Mouse (Mus musculus) kidney, embryonic 16.5 days (tissue): ENCODE results near the gene Etv5. TPM values are rescaled to one million over a fixed set of nuclear protein-coding genes. Genes with fewer than 3 reads are reported as not detected.

Experiments used
- ATAC-seq: fragments of 200-750 bp; cut with Nextera tagmentation; 2 replicates; pipeline ENCODE4 v1.8.0; 2017; ENCODE audit warnings: moderate TSS enrichment; ENCODE audit not compliant: low FRiP score, low TSS enrichment
- H3K27ac ChIP-seq: fragments of 300-500 bp; sonication (generic); 2 replicates; pipeline ENCODE4 v1.5.1; 2014; ENCODE audit warnings: low read length
- H3K27me3 ChIP-seq: fragments of 300-500 bp; sonication (generic); 2 replicates; pipeline ENCODE4 v1.6.1; 2014; ENCODE audit warnings: low read length, control low read depth, mixed read lengths; ENCODE audit not compliant: insufficient read depth
- H3K36me3 ChIP-seq: fragments of 300-500 bp; sonication (generic); 2 replicates; pipeline ENCODE4 v1.6.1; 2014; ENCODE audit warnings: low read length, control low read depth, mixed read lengths; ENCODE audit not compliant: insufficient read depth
- H3K4me1 ChIP-seq: fragments of 300-500 bp; sonication (generic); 2 replicates; pipeline ENCODE4 v1.6.1; 2014; ENCODE audit warnings: low read length, control low read depth, mixed read lengths; ENCODE audit not compliant: insufficient read depth
- H3K4me2 ChIP-seq: fragments of 300-500 bp; sonication (generic); replicated peaks from 2 replicates; pipeline ENCODE4 v1.6.1; 2014; ENCODE audit warnings: low read depth, low read length
- H3K4me3 ChIP-seq: fragments of 300-500 bp; sonication (generic); 2 replicates; pipeline ENCODE4 v1.5.1; 2014; ENCODE audit warnings: mild to moderate bottlenecking, low read length
- H3K9ac ChIP-seq: fragments of 300-500 bp; sonication (generic); replicated peaks from 2 replicates; pipeline ENCODE4 v1.6.1; 2014; ENCODE audit warnings: low read length
- H3K9me3 ChIP-seq: fragments of 300-500 bp; sonication (generic); 2 replicates; pipeline ENCODE4 v1.6.1; 2016; ENCODE audit warnings: low read length, control low read depth
- WGBS: fragments of 180-500 bp; shearing (Covaris S2); extraction: QIAGEN DNeasy Blood & Tissue Kit; methylation state at CpG from one replicate; pipeline ENCODE4 v1.1.7; 2014; 5-methylcytosine and 5-hydroxymethylcytosine counted together
- polyA plus RNA-seq: library from polyadenylated mRNA; unstranded; fragments of >200 nt; fragmentation: Nextera tagmentation; extraction: Ambion mirVana; gene quantifications from 2 replicates; pipeline ENCODE4 v1.2.1, GENCODE M21; 2015

The Etv5 gene
- polyA plus RNA-seq, 1 experiment from 2014 or later: 59.9 TPM

DNA sequence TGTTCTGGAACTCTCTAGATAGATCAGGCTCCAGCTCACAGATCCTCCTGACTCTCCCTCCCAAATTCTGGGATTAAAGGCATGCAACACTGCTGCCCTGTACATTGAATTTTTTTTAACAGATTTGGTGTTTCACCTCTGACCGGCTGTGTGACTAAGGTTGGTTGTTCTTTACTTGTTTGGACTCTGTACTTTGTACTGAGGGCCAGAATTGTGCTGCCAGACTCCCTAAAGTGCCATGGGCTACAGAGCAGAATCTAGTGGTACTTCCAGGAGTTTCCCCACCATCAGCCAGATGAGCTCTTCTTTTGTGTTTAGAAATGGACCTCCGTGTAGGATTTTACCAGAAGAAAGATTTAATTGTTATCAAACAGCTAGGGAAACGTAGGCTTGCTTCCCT, 103.7 kb downstream of the Etv5 start:
- Histone ChIP-seq H3K4me1 (no peaks in the 10 kb centered on the region), H3K9me3 (peaks cover 13% of the 10 kb centered on the region), H3K4me3 (no peak overlapping the region), H3K9ac (no peak overlapping the region), H3K36me3 (no peaks in the 10 kb centered on the region), H3K27ac (no peak overlapping the region), H3K27me3 (no peaks in the 10 kb centered on the region), H3K4me2 (no peak overlapping the region)
- WGBS: 79% methylated on average over 3 of the region's 3 CpGs
- ATAC-seq: no peak

Other genes starting within 250 kb of the Etv5 start
- 392 and 404 TPM in 2 replicates for gene Tra2b, start 173.7 kb downstream of the Etv5 start, polyA plus RNA-seq
- 0.51 and 0.81 TPM in 2 replicates for gene Dgkg, start 217.5 kb upstream of the Etv5 start, polyA plus RNA-seq